Mouse (Mus musculus) kidney, postnatal 36 days (tissue): ENCODE measurements around the gene Morn2.
A peak's percentile ranks its signal among the peaks of the same experiment; 100 is the strongest.
"Not testable (repeated sequence)": the region's sequence is repeated elsewhere in the genome, so short reads cannot be mapped to it uniquely, and the experiment has no call there.

Experiments
- DNase-seq, 2 experiments: peaks; one replicate each; pipeline ENCODE4 v3.0.0; 2021 to 2022; ENCODE audit warnings: mixed read lengths in 2 of 2

The Morn2 gene

DNA sequence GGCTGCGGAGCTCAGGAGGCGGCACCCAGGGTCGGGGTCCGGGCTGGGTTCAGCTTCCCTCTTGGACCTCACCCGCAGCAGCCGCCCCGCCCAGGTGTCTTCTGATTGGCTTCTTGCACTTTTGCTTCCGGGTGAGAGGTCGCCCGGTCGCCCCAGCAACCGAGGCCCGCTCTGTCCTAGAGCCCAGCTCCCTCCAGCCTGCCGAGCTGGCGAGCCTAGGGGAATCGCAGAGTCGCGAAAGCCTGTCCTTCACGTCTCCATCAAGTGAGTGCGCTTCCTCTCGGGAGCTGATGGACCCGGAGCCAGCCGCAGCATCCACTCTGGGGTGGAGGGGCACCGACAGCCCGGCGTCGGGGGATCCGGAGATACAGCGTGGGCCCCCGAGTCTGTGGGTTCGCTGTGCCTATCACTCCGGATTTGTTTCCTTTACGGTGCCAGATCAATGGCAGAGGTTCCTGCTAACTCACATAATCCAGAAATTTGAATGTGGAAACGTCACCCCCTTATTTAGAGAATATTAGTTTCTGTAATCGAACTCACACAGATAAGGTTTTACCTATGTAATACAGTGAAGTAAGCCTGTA, at the start of gene Morn2, which contains the start of gene Dhx57:
TSS of gene Morn2 (plus strand) at position 130 of the 584 bp plus-strand sequence.
TSS of gene Dhx57 (minus strand) at position 403 of the 584 bp plus-strand sequence.
- DNase-seq: peak; percentile 98 to 99

DNA sequence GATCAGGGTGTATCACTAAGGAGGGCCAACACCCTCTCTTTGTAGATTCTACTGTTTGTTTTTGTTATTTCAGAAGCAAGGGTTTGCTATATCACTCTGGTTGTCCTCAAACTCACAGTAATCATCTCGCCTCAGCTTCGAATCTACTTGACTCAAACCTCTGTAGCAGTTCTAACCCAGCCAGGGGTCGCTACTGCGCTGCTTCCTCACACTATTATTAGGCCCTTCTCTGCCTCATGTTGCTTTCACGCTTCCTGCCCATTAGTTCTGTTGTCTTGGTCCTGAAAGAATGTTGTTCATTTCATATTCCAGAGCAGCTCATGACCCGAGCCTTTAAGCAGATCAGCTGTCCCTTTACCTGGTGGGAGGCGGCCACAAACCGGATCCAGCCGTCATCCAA, 48.4 kb upstream of the Morn2 start:
- no peak for DNase-seq

DNA sequence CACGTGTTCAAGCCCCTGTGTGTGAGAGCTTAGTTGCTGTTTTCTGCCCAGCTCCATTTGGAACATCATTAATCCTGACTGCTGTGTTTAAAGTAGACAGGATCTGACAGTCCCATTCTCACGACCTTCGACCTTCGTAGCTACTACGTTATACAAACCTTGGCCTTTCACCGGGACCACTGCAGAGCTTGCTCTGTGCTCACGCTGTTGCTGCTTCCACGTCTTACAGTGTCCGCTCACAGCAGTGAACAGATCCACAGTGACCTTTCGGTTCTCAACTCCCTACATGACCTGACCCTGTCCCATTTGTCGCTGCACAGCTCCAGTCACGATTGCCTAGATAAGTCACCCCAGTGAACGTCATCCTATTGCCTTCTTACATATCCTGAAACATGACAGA, 46.9 kb upstream of the Morn2 start:
- DNase-seq: no peak

DNA sequence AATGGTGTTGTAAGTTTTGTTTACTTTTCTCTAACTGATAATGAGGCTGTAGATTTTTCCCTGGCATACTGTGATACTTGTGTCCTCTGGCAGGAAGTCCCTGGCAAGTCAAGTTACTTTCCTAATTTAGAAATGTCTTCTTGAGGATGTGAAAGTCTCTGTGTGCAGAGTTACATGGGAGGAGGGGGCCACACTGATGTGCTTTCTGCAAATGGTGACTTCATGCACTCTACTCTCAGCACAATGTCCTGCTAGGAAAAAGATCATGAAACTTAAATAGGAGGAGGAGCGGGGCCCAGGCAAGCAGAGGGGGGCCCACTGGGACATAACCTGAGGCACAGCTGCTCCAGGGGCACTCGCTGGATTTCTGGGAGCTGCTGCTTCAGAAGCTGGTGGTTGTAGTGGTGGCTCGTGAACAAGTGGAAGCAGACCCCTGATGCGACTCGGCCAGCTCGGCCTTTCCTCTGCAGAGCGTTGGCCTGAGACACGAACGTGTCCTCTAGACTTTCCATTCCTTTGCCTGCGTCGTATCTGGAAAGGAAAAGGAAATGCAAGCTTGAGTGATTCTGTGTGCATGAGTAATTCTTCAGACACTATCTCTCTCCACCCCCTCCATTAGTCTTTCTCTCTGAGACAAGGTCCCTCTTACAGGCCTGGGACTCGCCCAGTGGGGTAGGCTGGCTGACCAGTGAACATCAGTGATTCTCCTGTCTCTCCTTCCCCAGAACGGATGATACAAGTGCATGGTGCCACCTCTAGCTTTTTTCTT, 37.1 kb upstream of the Morn2 start:
- DNase-seq: peak in 1 of 2 experiments; percentile 1

DNA sequence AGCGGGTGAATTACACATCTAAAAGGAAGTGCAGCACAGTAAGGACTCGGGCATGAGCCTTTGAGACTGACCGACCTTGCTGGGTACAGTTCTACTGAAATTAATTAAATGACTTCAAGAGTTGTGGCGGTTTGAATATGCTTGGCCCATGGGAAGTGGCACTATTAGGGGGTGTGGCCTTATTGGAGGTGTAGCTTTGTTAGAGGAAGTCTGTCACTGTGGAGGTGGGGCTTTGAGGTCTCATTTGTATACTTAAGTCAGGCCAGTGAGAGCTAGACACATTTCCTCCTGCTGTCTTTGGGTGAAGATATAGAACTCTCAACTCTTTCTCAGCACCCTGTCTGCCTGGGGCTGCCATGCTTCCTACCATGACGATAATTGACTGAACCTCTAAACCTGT, 35.6 kb upstream of the Morn2 start:
- no peak for DNase-seq

DNA sequence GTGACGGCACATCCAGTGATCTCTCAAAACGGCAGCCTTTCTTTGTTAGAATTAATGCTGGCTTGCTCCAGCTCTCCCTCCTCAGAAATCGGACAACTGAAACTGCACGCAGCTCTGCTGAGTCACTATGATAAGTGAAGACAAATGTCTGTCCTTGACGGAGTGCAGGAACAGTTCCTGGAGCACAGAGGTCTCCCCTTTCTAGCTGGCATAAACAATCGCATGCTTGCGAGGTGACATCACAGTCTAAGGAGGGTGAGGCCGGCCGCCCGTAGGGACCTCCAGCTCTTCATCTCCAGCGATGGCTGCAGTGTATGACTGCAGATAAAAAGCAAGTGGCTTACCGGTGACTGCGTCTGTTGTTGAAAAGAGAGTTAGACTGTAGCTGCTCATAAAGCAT, 34.8 kb upstream of the Morn2 start:
- peak; percentile 26 to 35 for DNase-seq

DNA sequence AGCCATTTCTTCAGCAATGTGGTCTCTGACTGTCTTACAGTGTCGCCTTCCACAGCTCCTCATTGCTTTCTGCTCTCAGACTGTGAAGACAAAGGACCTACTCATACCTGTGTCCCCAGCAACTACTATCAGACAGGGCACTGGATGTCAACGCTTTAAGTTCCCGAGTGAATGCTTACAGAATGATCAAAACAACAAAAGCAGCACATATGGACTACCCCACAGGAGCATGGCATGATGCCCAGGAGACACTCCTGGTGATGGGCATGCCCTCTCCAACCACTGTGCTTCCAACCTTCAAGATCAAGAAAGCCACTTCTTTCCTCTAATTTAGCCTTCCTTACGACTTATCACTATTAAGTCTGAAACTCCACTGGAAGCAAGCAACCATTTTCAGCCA, 22.9 kb upstream of the Morn2 start:
- DNase-seq: no peak

DNA sequence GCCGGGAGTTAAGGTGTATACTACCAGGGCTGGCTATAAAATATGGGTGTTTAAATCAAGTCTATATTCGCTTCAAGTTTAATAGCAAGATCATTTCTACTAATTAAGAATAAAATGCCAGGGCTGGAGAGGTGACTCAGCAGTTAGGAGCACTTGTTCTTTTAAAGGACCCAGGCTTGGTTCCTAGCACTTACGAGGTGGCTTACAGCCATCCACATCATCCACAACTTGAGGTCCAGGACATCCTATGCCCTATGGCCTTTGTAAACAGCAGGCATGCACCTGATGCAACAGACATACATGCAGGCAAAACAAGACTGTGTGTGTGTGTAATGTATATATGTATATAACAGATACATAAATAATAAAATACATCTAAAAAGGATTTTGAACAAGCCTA, 21.9 kb upstream of the Morn2 start:
- DNase-seq: no peak

DNA sequence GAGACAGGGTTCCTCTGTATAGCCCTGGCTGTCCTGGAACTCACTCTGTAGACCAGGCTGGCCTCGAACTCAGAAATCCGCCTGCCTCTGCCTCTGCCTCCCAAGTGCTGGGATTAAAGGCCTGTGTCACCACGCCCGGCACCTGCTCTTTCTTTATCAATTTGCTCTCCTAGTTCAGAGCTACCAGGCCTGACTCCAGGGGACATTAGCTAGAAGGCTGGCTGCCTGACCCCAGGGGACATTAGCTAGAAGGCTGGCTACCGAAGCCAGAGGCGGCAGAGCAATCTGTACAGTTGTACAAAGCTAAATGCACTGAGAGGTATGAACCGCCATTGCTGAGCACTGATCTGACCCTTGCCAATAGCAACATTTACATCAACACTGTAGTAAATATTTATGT, 19.4 kb upstream of the Morn2 start:
- DNase-seq: not testable (repeated sequence)

DNA sequence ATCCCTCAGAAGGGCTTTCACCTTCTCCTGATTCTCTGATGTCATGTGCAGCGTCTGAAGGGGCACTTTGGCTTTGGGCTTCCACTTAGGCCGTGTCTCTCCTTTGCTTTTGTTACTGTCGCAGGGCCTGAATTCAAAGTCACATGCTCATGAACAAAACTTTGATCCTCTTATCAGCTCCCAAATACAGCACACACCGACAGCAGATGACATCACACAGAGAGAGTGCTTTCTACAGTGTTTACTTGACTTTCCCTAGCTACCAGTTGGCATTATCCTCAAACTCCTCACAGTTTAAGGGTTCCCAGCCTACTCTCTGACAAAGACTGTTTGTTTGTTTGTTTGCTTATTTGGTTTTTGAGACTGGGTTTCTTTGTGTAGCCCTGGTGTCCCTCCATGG, 11.7 kb upstream of the Morn2 start:
- DNase-seq: no peak

DNA sequence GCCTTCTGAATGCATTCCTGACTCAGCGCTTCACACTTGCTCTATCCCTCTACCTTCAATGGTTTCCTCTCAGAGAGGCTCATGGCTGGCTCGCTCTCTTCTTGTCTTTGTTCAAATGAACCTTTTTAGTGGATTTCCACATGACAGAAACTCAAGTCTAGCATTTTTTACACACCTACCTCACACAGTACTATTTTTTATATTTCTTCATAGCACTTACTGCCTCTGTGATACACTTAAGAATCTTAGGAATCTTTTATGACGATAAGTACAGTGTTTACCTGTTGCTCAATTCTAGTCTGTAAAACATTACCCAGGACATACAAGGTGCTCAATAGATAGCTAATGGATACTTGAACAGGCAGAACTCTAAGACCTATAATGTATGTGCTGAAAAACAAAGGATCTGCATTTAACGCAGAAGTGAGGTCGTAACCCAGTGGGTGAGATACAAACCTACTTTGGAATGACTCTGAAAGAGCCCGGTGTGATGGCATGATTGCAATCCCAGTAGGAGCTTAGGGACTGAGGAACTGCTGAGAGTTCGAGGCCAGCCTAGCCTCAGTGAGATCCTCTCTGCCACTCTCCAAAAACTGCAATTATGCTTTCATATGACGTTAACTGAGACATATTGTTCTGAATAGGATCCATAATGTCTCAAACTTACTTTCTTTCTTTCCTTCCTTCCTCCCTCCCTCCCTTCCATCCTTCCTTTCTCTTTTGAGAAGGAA, 10.5 kb upstream of the Morn2 start:
- DNase-seq: no peak

DNA sequence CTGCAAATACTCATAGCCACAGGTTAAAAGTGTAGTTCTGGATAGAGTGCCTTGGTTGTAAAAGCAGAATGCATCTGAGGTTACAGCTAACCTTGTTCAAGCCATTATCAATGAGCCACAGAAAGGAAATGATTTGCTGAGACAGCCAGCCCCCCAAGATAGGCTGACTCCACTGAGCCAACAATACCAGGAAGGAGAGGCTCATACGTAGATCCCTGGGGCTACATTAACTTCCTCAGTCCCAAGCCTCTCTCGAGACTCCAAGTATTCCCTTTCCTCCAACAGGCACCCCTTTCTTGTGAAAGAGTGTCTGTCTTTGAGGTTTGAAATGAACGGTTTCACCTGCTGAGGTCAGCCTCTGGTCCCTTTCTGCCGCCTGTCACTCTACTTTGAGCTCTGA, 5.6 kb upstream of the Morn2 start:
- DNase-seq: no peak

DNA sequence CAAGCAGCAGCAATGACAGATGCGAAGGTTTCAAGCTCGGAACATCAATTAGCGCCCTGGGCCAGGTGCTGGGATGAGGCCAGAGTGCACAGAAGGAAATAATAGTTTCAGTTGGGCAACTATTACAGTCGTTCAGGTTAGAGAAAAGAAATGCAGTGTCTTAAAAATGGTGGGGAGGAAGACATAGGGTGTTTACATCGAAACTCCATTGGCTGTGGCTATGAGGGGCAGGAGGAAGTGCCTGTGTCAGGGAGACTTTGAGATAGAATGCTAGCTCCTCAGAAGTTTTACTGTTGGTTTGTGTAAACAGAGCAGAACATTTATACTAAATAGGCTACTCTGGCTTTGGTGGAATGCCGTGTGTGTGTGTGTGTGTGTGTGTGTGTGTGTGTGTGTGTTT, 2.0 kb upstream of the Morn2 start:
- DNase-seq: no peak

DNA sequence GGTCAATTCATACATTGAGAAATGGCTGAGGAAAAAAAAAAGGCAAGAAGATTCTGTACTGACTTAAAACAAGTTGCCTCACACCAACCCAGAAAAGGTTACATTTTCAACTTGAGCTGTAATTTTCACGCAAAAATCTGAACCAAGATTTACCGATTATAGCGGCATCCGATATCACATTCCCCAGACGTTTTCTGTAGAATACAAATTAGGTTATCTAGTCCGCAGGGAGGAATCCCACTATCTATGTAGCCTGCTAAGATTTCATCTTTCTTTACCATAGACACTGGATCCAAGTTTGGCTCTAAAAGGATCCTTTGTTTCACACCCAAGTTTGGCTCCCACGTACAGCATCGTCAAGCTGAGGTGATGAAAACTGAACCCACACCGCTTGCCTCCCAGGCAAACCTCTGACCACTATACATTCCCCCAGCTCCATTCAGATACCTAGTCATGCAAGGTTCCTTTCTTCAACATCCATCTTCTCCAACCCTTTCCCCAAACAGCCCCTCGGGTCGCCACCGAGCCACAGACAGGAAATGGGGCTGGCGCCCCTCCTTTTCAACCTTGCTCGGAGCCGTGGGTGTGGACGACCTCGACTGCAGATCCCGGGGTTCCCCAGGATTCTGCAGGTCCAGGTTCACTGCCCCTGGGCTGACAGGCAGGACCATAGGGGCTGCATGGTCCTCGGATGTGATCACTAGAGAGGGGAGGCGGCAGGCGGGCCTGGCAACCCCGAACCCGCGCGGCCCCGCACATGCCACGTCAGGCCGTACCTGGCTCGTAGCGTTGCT, 526 bp upstream of the Morn2 start:
- DNase-seq: no peak

DNA sequence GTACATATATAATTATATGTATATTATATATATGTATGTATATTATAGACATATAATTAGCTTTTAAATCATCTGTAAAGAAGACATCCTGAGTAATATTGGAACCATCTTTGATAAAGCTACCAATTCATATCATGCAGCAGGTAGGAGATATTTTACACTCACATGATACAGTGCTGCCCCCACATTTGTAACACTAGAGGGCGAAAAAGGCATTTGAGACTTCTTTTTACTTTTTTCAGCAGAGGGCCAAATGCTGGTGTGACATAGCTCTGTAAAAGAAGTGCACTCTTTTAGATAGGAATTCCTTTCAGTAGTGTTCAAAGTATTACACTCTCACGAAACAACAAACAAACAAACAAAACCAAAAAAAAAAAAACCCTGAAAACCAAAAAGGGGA, 1.1 kb downstream of the Morn2 start:
- peak; percentile 57 to 60 for DNase-seq

DNA sequence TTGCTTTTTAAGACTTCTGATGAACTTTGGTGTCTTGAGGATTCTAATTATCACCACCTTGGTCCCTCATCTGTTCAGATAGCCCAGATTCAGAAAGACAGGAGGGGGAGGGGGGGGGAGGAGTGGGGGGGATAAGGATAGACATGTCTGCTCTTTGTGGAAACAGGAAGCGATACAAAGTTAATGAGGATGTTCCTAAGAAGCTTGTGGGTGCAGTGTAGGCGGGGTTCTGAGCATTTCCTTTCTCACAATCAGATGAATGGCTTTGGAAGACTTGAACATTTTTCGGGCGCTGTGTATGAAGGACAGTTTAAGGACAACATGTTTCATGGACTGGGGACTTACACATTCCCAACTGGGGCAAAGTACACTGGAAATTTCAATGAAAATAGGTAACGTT, 5.3 kb downstream of the Morn2 start:
- no peak for DNase-seq

DNA sequence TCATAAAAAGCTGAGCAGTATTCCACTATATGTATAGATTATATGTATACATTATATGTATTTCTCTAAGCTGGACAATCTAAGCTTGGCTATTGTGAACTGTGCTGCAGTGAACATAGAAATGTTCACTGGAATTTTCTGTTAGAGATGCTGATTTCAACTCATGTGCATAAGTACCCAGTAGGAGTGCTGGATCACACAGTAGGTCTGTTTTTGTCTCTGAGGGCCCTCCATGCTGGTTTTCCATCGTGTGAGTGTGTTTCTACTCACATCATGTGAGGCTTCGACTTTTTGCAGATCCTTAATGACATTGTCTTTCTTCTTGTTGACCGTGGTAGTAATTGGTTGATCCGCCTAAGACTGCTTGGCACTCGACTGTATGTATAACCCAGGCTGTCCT, 8.8 kb downstream of the Morn2 start:
- DNase-seq: no peak

DNA sequence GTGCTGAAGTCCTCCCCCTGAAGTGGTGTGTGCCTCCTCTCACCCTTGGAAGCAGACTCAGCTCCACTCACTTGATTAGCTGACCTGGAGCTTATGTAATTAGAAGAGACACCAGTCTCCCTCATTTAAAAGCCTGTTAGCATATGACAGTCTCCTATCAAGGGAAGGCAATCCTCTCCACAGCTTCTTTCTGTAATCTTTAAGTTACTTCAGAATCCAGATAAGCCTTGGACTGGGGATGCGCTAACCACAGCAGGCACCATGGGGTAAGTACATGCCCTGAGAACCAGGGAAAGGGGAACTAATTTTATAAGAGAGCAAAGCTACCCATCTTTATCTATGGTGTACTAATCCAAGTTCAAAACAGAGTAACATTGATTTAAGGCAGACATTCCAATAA, 17.2 kb downstream of the Morn2 start, which contains the start of gene Arhgef33:
TSS of gene Arhgef33 (plus strand) at position 157 of the 400 bp plus-strand sequence.
- no peak for DNase-seq

DNA sequence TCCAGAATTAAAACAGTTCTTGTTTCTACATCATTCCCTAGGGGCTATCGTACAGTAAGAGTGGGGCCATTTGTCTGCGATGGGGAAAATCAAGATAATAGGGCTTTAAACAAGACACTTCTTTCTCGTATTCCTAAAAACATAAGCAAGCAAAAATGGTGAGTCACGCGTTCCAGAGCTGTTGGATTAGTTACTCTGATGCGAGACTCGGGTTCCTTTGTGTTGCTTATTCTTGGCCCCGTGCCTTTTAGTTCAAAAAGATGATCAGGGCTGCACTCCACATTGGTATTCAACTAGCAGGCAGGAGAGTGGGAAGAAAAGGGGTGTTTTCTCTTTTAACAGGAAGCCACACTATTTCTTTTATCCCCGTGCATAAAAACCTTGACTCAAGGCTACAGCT, 21.8 kb downstream of the Morn2 start:
- no peak for DNase-seq

DNA sequence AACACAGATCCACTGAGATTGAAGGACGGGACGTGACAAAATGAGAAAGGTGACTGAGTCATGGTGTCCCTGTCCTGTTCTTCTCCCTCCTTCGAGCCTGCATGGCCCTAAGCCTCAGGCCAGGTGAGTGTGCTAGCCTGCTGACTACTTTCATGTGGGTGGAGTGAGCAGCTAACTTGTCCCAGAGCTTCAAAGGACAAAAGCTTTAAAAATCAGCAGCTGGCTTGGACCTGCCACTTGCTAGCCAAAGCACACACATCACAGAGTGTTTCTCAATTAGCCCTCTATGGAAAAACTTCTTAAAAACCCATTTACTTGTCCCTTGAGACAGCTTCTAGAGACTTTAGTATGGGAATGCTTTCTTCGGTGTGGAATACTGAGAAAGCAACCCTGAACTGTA, 22.4 kb downstream of the Morn2 start:
- DNase-seq: no peak

DNA sequence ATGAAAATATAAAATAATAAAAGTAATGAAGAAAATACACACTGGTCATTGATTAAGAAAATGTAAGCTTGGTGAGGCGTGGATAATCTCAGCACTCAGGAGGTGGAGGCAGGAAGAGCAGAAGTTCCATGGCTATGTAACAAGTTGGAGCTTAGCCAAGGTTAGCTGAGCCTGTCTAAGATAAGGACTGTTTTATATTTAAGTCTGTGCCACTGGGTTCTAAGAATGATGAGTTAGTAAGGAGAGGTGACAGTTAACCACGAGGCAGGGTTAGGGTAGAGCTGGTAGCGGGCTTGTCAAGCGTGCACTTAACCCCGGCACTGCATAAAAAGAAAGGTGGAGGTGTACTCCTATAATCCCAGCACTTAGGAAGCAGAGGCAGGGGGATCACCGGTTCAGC, 32.2 kb downstream of the Morn2 start:
- no peak for DNase-seq

DNA sequence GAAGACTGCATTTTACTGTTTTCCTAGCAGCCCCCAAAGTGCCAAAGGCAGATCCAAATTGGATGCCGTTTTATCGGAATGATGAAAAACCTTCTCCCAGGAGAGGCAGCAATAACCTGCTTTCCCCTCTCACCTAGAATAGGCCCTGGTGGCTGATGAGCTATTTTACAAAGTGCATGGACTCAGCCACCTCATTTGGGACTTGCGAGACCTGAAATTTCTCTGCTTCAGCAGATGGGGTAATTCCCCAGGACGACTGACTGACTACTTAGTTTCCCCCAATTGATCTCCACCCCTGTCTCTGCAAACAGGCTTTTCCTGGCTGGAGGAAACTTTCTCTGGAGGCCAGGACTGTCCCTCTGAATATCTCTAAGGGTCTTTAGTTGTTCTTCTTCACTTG, 33.0 kb downstream of the Morn2 start:
- no peak for DNase-seq

DNA sequence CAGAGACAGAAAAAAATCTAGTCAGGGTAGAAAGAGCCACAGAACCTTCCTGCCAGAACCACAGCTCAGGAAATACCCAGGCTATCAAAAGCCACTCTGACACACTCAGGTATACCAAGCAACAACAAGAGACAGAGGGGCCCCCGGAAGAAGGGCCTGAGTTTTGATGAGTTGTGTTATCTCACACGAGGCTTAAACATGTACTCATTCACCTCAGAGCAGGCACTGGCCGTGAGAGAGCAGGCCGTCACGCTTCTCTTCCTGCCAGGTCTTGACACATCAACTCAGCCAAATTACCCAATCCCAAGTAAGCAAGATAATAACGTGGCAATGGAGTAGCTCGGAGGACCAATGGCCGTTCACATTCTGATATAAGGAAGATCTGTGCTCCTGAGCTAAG, 33.7 kb downstream of the Morn2 start:
- no peak for DNase-seq
